Mouse (Mus musculus): ENCODE measurements around the gene Map3k21.

Gene Map3k21

DNA sequence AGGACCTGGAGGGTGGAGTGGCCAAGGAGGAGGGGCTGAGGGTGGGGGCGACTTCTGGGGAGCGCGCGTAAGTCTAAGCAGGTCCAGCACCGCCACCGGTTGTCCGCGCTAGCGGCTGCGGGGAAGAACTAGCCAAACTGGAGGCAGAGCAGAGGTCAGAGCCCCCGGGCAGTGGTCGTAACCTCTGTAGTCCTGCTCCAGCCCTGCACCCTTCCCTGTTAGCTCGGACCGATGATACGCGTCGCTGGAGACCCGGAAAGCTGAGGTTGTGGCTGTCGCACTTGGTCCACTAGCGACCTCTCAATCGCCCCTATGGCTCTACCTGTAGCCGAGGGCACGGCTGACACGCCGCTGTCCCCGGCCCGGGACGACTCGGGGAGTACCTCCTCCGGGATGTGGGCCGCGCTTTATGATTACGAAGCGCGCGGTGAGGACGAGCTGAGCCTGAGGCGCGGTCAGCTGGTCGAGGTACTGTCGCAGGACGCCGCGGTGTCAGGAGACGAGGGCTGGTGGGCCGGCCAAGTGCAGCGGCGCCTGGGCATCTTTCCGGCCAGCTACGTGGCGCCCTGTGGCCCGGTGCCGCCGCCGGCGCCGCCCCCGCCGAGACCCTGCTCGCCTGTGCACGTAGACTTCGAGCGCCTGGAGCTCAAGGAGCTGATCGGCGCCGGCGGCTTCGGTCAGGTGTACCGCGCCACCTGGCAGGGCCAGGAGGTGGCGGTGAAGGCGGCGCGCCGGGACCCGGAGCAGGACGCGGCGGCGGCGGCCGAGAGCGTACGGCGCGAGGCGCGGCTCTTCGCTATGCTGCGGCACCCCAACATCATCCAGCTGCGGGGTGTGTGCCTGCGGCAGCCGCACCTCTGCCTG is at the start of gene Map3k21:
Gene Map3k21 (plus strand): TSS at position 86 of the 864 bp plus-strand sequence.
- no peak for DNase-seq (ENCODE audit: low spot score in 2 of 2)

DNA sequence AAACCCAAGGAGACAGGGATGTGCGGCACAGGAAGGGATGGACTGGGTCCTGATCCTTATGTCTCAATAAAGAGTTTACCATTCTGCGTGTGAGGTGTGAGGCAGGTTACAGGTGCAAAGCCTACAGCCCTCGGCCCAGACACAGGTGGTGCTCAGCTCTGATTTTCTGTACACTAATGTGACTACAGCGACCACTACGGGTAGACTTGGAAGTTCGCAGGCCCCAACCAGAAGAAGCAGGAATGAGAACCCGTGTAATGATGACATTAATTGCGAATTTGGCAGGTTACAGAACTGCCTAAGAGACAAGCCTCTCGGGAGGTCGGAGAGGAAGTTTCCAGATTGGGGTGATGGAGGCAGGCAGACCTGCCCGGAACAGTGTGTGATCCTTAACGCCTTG is 44.1 kb upstream of the Map3k21 start:
- no peak for DNase-seq (ENCODE audit: low spot score in 2 of 2)

DNA sequence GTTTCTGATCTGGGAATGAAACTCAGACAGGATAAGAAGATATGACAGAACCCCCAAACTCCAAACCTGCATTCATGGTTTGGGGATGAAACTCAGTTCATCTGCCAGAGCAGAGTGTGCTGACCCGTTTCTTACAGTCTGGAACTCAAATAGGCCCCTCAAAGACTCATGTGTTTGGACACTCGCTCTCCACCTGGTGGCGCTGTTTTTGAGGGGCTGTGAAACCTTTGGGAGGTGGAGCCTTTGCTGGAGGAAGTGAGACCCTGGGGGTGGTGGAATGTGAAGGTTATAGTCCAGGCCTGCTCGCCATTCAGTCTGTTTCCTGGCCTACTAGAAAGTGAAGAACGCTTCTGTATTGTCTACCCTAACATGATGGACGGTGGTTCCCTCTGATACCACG is 41.7 kb upstream of the Map3k21 start:
- no peak for DNase-seq (ENCODE audit: low spot score in 2 of 2)

DNA sequence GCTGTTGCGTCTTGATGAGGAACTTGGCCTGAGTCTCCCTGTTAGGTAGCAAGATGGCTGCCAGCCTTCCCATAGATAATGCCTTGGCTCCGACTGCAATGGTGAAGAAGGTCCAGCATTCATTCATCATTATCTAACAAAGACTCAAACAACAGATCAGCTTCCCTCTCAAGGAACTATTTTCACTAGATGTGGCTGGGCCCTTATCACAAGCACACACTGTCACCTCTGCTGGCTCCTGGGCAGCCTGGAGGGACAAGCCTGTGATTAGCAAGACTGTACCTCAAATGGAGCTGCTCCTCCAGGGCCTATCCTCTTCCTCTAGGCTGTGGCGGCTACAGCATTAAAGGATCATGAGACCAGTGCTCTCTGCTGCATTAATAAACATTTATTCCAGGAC is 40.5 kb upstream of the Map3k21 start:
- DNase-seq (ENCODE audit: low spot score in 2 of 2): no peak

DNA sequence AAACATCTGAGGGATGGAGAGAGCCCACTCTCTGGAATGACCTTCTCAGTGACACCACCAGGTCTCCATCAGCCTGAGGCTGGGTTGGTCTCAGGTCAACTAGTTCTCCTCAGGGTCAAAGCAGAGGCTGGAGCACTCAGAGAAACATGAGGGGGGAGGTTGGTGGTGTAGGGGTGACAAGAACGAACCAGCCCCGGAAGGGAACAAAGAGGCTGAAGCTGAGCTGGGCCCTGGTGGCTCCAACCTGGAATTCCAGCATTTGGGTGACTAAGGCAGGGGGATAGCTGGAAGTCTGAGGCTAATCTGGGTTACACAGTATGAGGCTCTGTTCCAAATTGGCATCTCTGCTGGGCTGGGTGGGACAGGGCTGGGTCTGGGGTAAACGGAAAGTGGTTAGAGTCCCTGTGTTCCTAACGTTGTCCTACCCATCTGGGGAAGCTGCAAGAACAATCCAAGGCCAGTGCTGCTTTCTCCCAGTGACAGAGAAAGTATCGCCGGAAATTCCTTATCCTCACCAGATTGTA is 40.0 kb upstream of the Map3k21 start:
- no peak for DNase-seq (ENCODE audit: low spot score in 2 of 2)

DNA sequence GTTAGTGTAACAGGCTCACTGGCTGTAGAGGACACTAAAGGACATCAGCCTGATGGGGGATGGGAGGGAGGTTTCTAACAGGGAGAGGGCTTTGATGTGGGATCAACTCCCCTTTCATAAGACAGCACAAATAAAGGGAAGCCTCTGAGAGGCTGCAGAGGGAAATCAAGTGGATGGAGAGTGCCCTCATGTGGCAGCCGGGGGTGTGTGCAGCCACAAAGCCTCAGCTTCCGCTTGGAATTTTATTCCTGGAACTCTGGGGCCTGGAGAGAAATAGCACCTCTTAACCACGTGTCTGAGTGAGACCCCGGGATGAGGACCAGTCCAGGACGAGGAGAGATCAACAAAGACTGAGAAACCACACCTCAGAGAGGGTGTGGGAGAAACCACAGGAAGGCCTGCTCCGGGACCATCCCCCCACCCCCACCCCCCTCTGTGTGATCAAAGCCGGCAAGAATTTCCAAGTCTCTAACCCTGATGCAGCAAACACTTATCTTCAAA is 39.4 kb upstream of the Map3k21 start:
- DNase-seq (ENCODE audit: low spot score in 2 of 2): peak in 1 of 2 experiments; percentile 69

DNA sequence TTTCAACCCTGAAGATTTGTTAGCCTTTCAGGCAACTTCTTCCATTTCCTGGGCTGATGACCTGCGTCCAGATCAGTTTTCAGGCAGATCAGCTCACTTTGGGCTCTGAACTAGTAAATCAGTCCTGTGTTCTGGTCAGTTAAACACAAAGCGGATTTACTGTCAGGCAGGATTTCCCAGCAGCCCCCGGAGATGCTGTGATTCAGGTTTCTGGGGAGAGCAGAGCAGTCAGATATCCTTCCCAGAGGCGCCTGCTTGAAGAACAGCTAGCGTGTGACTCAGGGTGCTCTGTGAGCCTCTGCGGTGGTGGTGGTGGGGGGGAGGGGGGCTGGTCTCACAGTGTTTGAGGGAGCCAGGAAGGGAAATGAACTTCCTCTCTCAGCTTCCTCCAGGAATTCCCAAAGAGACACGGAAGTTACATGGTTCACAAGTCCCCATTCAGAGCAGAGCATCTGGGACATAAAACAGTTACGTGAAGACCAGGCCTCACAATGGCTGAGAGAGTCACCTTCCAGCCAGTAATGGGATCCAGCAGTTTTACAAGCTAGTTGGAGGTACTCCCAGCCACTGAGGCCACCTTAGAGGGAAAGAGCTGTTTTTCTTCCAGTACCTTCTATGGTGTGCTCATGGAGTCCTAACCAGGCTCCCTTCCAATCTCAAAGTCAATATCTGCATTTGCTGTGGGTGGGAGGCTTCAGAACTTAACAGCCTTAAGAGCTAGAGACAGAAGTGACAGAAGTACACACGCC is 37.6 kb upstream of the Map3k21 start:
- no peak for DNase-seq (ENCODE audit: low spot score in 2 of 2)

DNA sequence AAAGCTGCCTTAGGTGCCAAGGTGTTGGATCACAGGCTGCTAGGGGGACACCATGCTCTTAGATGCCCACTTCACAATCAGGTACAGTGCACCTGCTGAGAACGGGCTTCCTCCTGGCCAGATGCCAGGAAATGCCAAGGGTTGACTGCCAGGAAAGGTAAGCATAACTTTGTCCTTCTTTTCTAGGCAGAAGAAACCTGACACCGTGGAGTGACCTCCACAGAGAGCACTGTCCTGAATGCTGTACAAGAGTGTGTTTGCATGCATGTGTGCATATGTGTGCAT is 37.1 kb upstream of the Map3k21 start:
- no peak for DNase-seq (ENCODE audit: low spot score in 2 of 2)

DNA sequence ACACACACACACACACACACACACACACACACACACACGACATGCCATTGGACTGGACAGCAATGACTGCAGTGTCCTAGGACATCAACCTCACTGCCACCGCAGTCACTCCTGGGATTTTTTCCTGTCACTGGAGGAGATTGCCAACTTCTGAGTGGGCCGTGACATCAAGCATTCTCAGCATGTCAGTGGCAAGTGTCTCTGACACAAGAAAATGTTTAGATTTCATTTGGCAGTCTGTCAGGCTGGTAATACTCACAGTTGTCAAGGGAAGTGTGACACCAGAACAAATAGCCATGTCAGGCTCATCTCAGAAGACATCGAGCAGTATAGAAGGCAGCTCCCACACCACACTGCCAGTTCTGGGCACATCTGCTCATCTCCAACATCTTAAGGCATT is 29.8 kb upstream of the Map3k21 start:
- DNase-seq (ENCODE audit: low spot score in 2 of 2): no peak

DNA sequence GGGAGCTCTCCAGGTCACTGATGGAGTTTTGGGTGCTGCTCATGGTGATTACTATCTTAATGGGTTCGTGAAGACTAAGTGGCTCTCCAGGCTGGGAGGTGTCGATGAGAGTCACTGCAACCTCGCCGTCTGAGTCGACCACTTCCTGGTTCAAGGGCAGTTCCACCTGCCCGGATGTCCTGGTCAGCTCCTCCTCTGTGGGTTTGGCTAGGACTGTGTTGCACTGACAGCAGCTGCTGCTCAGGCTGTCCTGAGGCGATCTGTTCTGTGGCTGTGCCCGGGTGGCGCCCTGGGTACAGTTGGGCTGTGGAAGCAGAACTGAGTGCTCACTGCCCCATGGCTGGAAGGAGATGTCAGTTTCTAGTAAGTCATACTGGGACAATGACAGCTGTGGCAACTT is 22.7 kb upstream of the Map3k21 start:
- DNase-seq (ENCODE audit: low spot score in 2 of 2): no peak

DNA sequence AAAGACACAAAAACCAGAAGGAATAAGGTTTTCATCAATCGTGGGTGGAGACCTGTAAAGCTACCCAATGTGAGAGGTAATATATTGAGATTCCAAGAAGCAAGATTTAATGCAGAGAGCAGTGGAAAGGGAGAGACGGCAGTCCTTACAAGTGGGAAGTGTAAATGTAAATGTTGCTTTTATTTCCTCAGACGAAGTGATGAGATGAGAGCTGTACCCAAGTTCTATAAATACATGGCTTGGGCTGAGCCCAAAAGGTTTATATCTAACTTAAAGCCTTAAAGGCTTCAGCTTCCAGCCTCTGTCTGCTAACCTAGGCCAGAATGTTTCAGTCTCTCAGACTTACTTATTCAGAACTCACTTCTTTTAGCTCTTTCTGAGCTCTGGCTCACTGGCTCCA is 20.3 kb upstream of the Map3k21 start:
- no peak for DNase-seq (ENCODE audit: low spot score in 2 of 2)

DNA sequence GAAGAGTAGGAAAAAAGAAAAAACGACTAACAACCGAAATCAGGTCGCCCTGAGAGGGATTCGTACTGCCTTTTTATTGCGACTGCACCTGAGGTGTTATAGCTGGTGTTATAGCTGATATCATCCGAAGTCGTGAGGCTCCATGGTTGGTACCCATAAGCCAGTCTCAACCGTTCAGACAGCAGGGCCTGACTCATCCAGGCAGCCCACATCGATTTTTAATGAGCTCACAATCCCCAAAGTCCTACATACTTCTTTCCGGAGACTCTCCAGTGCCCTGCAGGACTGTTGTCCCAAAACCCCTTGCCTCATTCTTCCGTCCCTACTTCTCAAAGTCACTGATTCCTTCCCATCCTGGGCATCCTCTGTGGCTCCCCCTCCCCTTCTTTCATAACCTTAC is 12.9 kb upstream of the Map3k21 start:
- DNase-seq (ENCODE audit: low spot score in 2 of 2): peak in 1 of 2 experiments; percentile 43

DNA sequence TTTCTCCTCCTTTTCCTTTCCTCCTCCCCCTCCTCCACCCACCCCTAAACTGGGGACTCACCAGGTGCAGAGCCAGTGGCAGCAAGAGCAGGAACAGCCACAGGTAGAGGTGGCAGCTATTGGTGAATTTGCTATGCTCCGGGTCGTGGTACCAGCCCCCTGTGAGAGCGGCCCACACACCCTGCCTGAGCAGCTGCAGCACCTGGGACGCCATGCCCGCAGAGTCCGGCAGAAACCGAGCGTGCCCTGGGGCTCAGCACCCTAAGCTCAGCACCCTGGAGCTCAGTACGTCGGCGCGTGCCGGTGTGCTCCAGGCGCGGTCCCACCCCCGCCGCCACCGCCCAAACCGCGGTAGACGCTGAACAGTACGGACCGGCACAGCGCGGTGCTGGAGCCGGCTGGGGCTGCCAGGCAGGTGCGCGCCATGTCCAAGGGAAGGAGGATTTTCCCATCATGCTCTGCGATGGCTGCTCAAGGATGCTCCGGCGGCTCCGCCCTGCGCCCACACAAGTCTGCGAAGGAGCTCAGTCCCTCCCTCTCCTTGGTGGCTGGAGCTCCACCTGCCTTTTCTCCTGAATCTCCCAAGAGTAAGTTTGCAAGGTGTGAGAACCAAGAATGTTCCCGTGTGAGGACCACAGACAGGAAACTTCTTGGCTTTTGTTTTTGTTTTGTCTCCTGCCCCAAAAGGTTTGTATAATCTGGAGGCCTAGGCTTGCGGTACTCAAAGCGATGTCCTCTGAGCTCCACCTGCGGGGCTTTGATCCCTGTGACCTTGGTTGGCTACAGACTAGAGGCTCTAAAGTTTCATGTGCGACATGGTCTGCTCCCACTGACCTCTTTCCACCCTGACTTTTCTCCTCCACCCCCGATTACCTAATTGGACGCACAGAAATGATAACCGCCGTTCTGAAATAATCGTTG is 12.1 kb upstream of the Map3k21 start, which contains the start of gene Pcnx2:
Gene Pcnx2 (minus strand): TSS at position 450 of the 921 bp plus-strand sequence.
- DNase-seq (ENCODE audit: low spot score in 2 of 2): peak; percentile 68 to 86

DNA sequence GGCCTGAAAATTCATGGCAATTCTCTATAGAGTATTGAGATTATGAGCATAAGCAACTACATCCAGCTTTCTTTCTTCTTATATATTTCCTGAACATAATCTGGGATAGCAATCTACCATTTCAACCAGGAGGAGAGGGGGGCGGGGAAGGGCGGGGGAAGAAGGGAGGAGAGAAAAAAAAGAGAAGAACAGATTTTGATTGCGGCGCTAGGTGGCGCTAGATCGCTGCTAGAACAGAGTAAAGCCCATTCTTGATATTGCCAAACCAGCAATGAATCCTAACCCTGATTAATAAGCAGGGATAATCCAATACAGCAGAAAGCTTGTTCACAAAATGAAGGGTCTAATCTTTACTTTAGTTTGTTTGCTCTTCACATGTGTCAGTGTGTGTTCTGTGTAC is 11.4 kb upstream of the Map3k21 start:
- DNase-seq (ENCODE audit: low spot score in 2 of 2): peak in 1 of 2 experiments; percentile 69

DNA sequence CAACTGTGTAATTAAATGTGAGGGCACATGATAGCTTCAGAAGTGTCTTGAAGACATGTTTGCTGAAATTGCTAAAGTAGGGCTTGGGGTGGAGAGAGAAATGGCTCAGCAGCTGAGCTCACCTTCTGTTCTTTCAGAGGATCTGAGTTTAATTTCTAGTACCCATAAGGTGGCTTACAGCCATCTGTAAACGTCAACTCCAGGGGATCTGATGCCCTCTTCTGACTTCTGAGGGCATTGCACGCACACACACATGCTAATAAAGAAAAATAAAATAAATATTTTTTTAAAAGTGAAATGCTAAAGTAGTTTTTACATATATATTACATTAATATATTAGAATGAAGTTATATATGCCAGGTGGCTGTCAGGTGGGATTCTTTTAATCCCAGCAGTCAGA is 9.1 kb upstream of the Map3k21 start:
- DNase-seq (ENCODE audit: low spot score in 2 of 2): no peak

DNA sequence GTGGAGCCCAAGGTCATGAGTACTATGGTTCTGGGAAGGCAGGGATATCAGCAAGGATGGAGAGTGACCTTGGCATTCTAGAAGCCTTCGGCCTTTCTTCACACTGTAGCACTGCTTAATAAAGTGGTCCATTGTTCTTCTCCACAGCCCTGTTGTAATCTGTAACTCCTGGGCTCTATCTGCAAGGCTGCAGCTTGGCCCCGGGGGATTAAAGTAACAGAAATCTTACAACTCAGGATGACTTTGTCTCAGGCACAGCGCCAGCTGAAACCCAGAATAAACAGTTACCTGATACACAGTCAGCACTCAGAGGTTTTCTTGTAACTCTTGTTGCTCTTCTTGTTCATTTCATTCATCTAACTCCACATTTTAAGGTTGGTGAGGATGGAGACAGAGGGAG is 7.7 kb upstream of the Map3k21 start:
- no peak for DNase-seq (ENCODE audit: low spot score in 2 of 2)

DNA sequence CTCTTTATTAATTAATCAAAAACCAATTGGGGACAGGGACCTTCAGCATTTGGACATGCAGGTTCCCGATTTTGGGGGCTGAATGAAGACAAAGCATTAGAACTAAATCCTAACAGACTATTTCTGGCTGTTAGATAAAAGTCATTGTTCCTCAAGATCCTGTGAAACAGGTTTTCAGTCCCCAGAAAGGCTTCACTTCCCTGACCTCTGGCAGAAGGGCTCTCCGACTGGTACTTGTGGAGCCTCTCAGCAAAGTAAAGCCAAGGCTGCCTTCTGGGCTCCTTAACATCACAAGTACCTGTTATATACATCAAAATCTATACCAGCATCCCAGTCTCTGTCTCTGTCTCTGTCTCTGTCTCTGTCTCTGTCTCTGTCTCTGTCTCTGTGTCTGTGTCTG is 4.9 kb upstream of the Map3k21 start:
- no peak for DNase-seq (ENCODE audit: low spot score in 2 of 2)

DNA sequence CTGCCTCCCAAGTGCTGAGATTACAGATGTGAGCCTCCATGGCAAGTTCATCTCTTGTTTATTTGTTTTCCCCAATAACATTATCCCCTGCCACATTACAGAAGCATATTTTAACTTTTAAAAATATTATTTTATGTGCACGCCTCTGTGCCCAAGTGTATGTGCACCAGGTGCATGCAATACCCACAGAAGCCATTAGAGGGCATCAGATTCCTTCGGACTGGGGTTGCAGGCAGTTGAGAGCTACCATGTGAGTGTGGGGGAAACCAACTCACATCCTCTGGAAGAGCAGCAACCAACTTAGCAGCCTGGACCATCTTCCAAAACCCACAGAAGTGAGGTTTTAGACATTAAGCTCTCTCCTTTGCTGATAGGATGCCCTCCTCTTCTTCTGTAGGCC is 2.9 kb upstream of the Map3k21 start:
- DNase-seq (ENCODE audit: low spot score in 2 of 2): no peak

DNA sequence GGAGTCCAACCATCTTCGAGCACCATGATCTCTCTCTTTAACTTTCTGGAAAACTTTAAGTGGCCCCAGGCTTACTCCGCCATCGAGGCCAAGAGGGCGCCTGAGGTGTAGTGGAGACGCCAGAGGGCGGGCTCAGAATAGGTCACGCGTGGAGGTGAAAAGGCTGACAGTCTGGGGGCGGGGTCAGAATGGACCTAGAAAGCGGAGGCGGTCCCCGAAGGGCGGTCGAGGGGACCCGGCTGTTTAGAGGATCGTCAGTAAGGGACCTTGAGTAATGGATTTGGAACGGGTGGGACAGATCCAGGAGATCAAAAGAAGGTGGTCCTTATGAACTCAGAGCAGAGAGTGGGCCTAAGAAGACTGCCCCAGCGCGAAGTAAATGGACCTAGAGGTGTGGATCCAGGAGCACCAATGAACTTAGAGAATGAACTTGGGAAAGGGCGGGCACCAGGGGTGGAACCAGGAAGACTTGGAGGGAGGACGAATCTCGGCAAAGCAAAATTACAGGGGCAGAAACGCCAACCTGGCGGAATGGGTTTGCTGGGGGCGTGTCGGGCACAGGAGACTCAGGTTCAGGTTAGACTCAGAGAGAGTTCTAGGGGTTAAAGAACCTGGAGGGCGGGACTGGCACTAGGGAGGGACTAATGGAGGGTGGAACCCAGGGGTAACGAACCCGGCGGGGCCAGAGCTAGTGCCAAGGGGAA is 437 bp upstream of the Map3k21 start:
- DNase-seq (ENCODE audit: low spot score in 2 of 2): no peak

DNA sequence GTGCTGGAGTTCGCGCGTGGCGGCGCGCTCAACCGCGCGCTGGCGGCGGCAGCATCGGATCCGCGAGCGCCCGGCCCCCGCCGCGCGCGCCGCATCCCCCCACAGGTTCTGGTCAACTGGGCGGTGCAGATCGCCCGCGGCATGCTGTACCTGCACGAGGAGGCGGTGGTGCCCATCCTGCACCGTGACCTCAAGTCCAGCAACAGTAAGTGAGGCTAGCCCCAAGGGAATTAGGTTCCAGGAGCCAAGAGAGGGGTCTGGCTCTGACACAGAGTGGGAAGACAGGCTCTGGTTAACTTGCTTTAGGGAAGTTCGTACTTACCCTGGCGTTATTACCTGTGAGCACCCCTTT is 955 bp downstream of the Map3k21 start:
- no peak for DNase-seq (ENCODE audit: low spot score in 2 of 2)

DNA sequence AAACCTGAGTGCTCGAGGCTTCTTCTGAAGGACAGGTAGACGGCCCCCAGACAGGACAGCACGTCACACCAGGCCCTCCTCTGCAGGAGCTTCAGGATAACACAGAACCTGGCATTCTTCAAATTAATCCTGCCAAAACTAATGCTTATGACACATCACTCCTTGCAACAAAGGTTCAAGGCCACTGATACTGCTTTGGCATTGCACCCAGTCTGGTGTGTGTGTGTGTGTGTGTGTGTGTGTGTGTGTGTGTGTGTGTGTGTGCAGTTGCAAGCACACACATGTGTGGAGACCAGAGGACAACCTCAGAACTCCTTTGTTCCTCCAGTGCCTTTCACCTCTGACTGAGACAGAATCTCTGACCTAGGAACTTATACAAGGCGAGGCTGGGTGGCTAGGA is 3.0 kb downstream of the Map3k21 start:
- no peak for DNase-seq (ENCODE audit: low spot score in 2 of 2)
